Mouse (Mus musculus): ENCODE data around the gene Cox10. TPM values are rescaled to one million over a fixed set of nuclear protein-coding genes. Genes with fewer than 3 reads are reported as not detected.

Cox10 gene
- polyA plus RNA-seq, 1 experiment from 2014 or later, result 30.1 TPM

- no peak for ATAC-seq (replicated peaks; ENCODE audit: insufficient number of reproducible peaks, low FRiP score, low TSS enrichment, low read depth)
- no peak overlapping the region for H3K4me2 ChIP-seq (ENCODE audit: low read depth, low read length)
- H3K36me3 ChIP-seq (replicated peaks; ENCODE audit: control insufficient read depth, insufficient read depth, low read depth, low read length), result no peaks in the 10 kb centered on the region
- H3K4me3 ChIP-seq (ENCODE audit: low read depth, low read length), result no peak overlapping the region
- H3K4me1 ChIP-seq (ENCODE audit: control insufficient read depth, insufficient read depth, low read length), result no peaks in the 10 kb centered on the region
- no peak overlapping the region for H3K27ac ChIP-seq (replicated peaks; ENCODE audit: low read depth, low read length)
- 85% methylated on average over 7 of the region's 7 CpGs for WGBS
- no peak overlapping the region for H3K9ac ChIP-seq (replicated peaks; ENCODE audit: low read length)
- DNase-seq (ENCODE audit: low spot score), result no peak
- H3K9me3 ChIP-seq (replicated peaks; ENCODE audit: control insufficient read depth, low read length), result no peaks in the 10 kb centered on the region
- H3K27me3 ChIP-seq (ENCODE audit: control insufficient read depth, insufficient read depth, low read length), result no peaks in the 10 kb centered on the region
Measured at GRCm38 (mm10) chr11:63990759-63991158, 88.5 kb downstream of the Cox10 start.

GRCm38 (mm10) chr11:63990311-63990710, 89.0 kb downstream of the Cox10 start:
- Histone ChIP-seq H3K9me3 (replicated peaks; ENCODE audit: control insufficient read depth, low read length) (no peaks in the 10 kb centered on the region), H3K9ac (replicated peaks; ENCODE audit: low read length) (no peak overlapping the region), H3K27me3 (ENCODE audit: control insufficient read depth, insufficient read depth, low read length) (no peaks in the 10 kb centered on the region), H3K4me3 (ENCODE audit: low read depth, low read length) (no peak overlapping the region), H3K4me2 (ENCODE audit: low read depth, low read length) (no peak overlapping the region), H3K27ac (replicated peaks; ENCODE audit: low read depth, low read length) (no peak overlapping the region), H3K36me3 (replicated peaks; ENCODE audit: control insufficient read depth, insufficient read depth, low read depth, low read length) (no peaks in the 10 kb centered on the region), H3K4me1 (ENCODE audit: control insufficient read depth, insufficient read depth, low read length) (no peaks in the 10 kb centered on the region)
- no peak for DNase-seq (ENCODE audit: low spot score)
- no peak for ATAC-seq (replicated peaks; ENCODE audit: insufficient number of reproducible peaks, low FRiP score, low TSS enrichment, low read depth)
- 87% methylated on average over 8 of the region's 8 CpGs for WGBS

GRCm38 (mm10) chr11:63988991-63989860, 90.0 kb downstream of the Cox10 start:
- H3K4me2 ChIP-seq (ENCODE audit: low read depth, low read length), result no peak overlapping the region
- H3K36me3 ChIP-seq (replicated peaks; ENCODE audit: control insufficient read depth, insufficient read depth, low read depth, low read length), result no peaks in the 10 kb centered on the region
- H3K4me1 ChIP-seq (ENCODE audit: control insufficient read depth, insufficient read depth, low read length), result no peaks in the 10 kb centered on the region
- 81% methylated on average over 9 of the region's 9 CpGs for WGBS
- no peak for DNase-seq (ENCODE audit: low spot score)
- no peak overlapping the region for H3K9ac ChIP-seq (replicated peaks; ENCODE audit: low read length)
- H3K4me3 ChIP-seq (ENCODE audit: low read depth, low read length), result no peak overlapping the region
- no peak overlapping the region for H3K27ac ChIP-seq (replicated peaks; ENCODE audit: low read depth, low read length)
- H3K27me3 ChIP-seq (ENCODE audit: control insufficient read depth, insufficient read depth, low read length), result no peaks in the 10 kb centered on the region
- ATAC-seq (replicated peaks; ENCODE audit: insufficient number of reproducible peaks, low FRiP score, low TSS enrichment, low read depth), result no peak
- no peaks in the 10 kb centered on the region for H3K9me3 ChIP-seq (replicated peaks; ENCODE audit: control insufficient read depth, low read length)

DNA sequence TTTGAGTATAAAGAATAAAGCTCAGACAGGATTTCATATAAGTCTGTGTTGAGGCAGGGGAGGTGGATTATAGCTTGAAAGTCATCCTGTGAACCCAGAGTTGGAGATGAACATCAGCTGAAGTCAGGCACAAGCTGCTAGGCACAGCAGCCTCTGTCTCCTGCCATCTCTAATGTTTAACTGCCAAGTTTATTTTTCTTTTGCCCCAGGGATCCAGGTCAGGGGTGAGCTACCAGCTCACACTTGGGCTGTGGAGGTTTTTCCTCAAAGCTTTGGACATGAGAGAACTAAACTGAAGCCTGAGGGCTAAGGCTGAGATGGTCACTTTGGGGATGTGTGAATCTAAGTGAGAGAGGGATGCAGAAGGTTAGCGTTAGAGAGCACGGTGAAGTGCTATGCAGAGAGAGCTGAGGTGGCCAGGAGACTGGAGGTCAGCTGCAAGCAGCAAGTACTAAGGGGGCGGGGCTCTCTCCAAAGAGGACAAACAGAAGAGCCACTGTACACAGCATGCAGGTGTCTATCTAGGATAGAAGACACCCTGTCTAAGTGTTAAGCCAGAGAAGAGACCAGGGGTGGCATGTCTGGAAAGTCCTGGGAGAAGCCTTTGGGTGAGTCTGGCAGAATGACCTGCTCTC, 91.1 kb downstream of the Cox10 start:
- Histone ChIP-seq H3K36me3 (replicated peaks; ENCODE audit: control insufficient read depth, insufficient read depth, low read depth, low read length) (no peaks in the 10 kb centered on the region), H3K9me3 (replicated peaks; ENCODE audit: control insufficient read depth, low read length) (no peaks in the 10 kb centered on the region), H3K4me3 (ENCODE audit: low read depth, low read length) (no peak overlapping the region), H3K27me3 (ENCODE audit: control insufficient read depth, insufficient read depth, low read length) (no peaks in the 10 kb centered on the region), H3K4me1 (ENCODE audit: control insufficient read depth, insufficient read depth, low read length) (no peaks in the 10 kb centered on the region), H3K9ac (replicated peaks; ENCODE audit: low read length) (no peak overlapping the region), H3K27ac (replicated peaks; ENCODE audit: low read depth, low read length) (no peak overlapping the region), H3K4me2 (ENCODE audit: low read depth, low read length) (no peak overlapping the region)
- ATAC-seq (replicated peaks; ENCODE audit: insufficient number of reproducible peaks, low FRiP score, low TSS enrichment, low read depth), result no peak
- WGBS, result 61% methylated on average over 3 of the region's 3 CpGs
- DNase-seq (ENCODE audit: low spot score), result no peak

GRCm38 (mm10) chr11:63986710-63987109, 92.6 kb downstream of the Cox10 start:
- no peaks in the 10 kb centered on the region for H3K4me1 ChIP-seq (ENCODE audit: control insufficient read depth, insufficient read depth, low read length)
- H3K4me3 ChIP-seq (ENCODE audit: low read depth, low read length), result no peak overlapping the region
- H3K4me2 ChIP-seq (ENCODE audit: low read depth, low read length), result no peak overlapping the region
- no peaks in the 10 kb centered on the region for H3K36me3 ChIP-seq (replicated peaks; ENCODE audit: control insufficient read depth, insufficient read depth, low read depth, low read length)
- no peak overlapping the region for H3K9ac ChIP-seq (replicated peaks; ENCODE audit: low read length)
- no peaks in the 10 kb centered on the region for H3K9me3 ChIP-seq (replicated peaks; ENCODE audit: control insufficient read depth, low read length)
- no peak overlapping the region for H3K27ac ChIP-seq (replicated peaks; ENCODE audit: low read depth, low read length)
- H3K27me3 ChIP-seq (ENCODE audit: control insufficient read depth, insufficient read depth, low read length), result no peaks in the 10 kb centered on the region
- 65% methylated on average over 4 of the region's 4 CpGs for WGBS
- ATAC-seq (replicated peaks; ENCODE audit: insufficient number of reproducible peaks, low FRiP score, low TSS enrichment, low read depth) (no peak), DNase-seq (ENCODE audit: low spot score) (no peak)

GRCm38 (mm10) chr11:63985481-63985880, 93.8 kb downstream of the Cox10 start:
- H3K27ac ChIP-seq (replicated peaks; ENCODE audit: low read depth, low read length), result no peak overlapping the region
- no peaks in the 10 kb centered on the region for H3K27me3 ChIP-seq (ENCODE audit: control insufficient read depth, insufficient read depth, low read length)
- H3K9me3 ChIP-seq (replicated peaks; ENCODE audit: control insufficient read depth, low read length), result no peaks in the 10 kb centered on the region
- H3K4me2 ChIP-seq (ENCODE audit: low read depth, low read length), result no peak overlapping the region
- no peak for DNase-seq (ENCODE audit: low spot score)
- ATAC-seq (replicated peaks; ENCODE audit: insufficient number of reproducible peaks, low FRiP score, low TSS enrichment, low read depth), result no peak
- H3K9ac ChIP-seq (replicated peaks; ENCODE audit: low read length), result no peak overlapping the region
- H3K36me3 ChIP-seq (replicated peaks; ENCODE audit: control insufficient read depth, insufficient read depth, low read depth, low read length), result no peaks in the 10 kb centered on the region
- WGBS, result 62% methylated on average over 6 of the region's 6 CpGs
- H3K4me1 ChIP-seq (ENCODE audit: control insufficient read depth, insufficient read depth, low read length), result no peaks in the 10 kb centered on the region
- H3K4me3 ChIP-seq (ENCODE audit: low read depth, low read length), result no peak overlapping the region

GRCm38 (mm10) chr11:63984622-63985168, 94.6 kb downstream of the Cox10 start:
- no peaks in the 10 kb centered on the region for H3K36me3 ChIP-seq (replicated peaks; ENCODE audit: control insufficient read depth, insufficient read depth, low read depth, low read length)
- ATAC-seq (replicated peaks; ENCODE audit: insufficient number of reproducible peaks, low FRiP score, low TSS enrichment, low read depth) (no peak), DNase-seq (ENCODE audit: low spot score) (no peak)
- 80% methylated on average over 6 of the region's 6 CpGs for WGBS
- no peaks in the 10 kb centered on the region for H3K27me3 ChIP-seq (ENCODE audit: control insufficient read depth, insufficient read depth, low read length)
- H3K27ac ChIP-seq (replicated peaks; ENCODE audit: low read depth, low read length), result no peak overlapping the region
- no peak overlapping the region for H3K4me3 ChIP-seq (ENCODE audit: low read depth, low read length)
- H3K9me3 ChIP-seq (replicated peaks; ENCODE audit: control insufficient read depth, low read length), result no peaks in the 10 kb centered on the region
- no peak overlapping the region for H3K9ac ChIP-seq (replicated peaks; ENCODE audit: low read length)
- H3K4me2 ChIP-seq (ENCODE audit: low read depth, low read length), result no peak overlapping the region
- no peaks in the 10 kb centered on the region for H3K4me1 ChIP-seq (ENCODE audit: control insufficient read depth, insufficient read depth, low read length)

GRCm38 (mm10) chr11:63977741-63978140, 101.5 kb downstream of the Cox10 start:
- no peak overlapping the region for H3K4me2 ChIP-seq (ENCODE audit: low read depth, low read length)
- no peak for ATAC-seq (replicated peaks; ENCODE audit: insufficient number of reproducible peaks, low FRiP score, low TSS enrichment, low read depth)
- H3K27me3 ChIP-seq (ENCODE audit: control insufficient read depth, insufficient read depth, low read length), result no peaks in the 10 kb centered on the region
- WGBS, result 75% methylated on average over 2 of the region's 2 CpGs
- no peak overlapping the region for H3K4me3 ChIP-seq (ENCODE audit: low read depth, low read length)
- H3K9me3 ChIP-seq (replicated peaks; ENCODE audit: control insufficient read depth, low read length), result no peaks in the 10 kb centered on the region
- no peaks in the 10 kb centered on the region; the same call in 1 of the 2 replicates for H3K4me1 ChIP-seq (ENCODE audit: control insufficient read depth, insufficient read depth, low read length)
- H3K9ac ChIP-seq (replicated peaks; ENCODE audit: low read length), result no peak overlapping the region; the same call in 1 of the 2 replicates
- no peak overlapping the region for H3K27ac ChIP-seq (replicated peaks; ENCODE audit: low read depth, low read length)
- no peak for DNase-seq (ENCODE audit: low spot score)
- H3K36me3 ChIP-seq (replicated peaks; ENCODE audit: control insufficient read depth, insufficient read depth, low read depth, low read length), result no peaks in the 10 kb centered on the region

Measured in embryonic facial prominence, embryonic 11.5 days (tissue).